Mouse (Mus musculus): Measurements from ENCODE around the gene 4931400O07Rik. TPM values are rescaled to one million over a fixed set of nuclear protein-coding genes. Genes with fewer than 3 reads are reported as not detected.

4931400O07Rik gene
- total RNA-seq (2014; rRNA removed) (not detected in 2 replicates), polyA plus RNA-seq (2015; fragmentation: Nextera tagmentation; extraction: Ambion mirVana) (not detected in 2 replicates)

GRCm38 (mm10) chrX:62467691-62468090 lies at the start of gene 4931400O07Rik:
4931400O07Rik (plus strand) TSS chrX:62467991.
- H3K4me1 ChIP-seq (ENCODE audit: insufficient read depth) = no peaks in the 10 kb centered on the region
- no peaks in the 10 kb centered on the region for H3K36me3 ChIP-seq (ENCODE audit: insufficient read depth)
- no peak for TF ChIP-seq CTCF (IDR thresholded peaks at IDR 0.05; ENCODE audit: low read depth)
- DNase-seq (no peak), ATAC-seq (no peak)
- no peaks in the 10 kb centered on the region for H3K9me3 ChIP-seq (ENCODE audit: low read length)
- no peak within 1 kb of the TSS for H3K27ac ChIP-seq (ENCODE audit: low read depth, low read length)
- no peak within 1 kb of the TSS for H3K4me3 ChIP-seq (ENCODE audit: low read depth, low read length)
- WGBS = 92% methylated on average over 2 of the region's 2 CpGs
- no peak within 1 kb of the TSS for H3K9ac ChIP-seq
- H3K27me3 ChIP-seq (ENCODE audit: insufficient read depth, low read length) = no peaks in the 10 kb centered on the region
- no peak within 1 kb of the TSS for H3K4me2 ChIP-seq (ENCODE audit: low read depth)

Other genes starting within 250 kb of the 4931400O07Rik start
- not detected in 2 replicates for gene 4933402E13Rik, start 184.5 kb upstream of the 4931400O07Rik start, total RNA-seq (2014; rRNA removed)
- gene 4933402E13Rik, start 184.5 kb upstream of the 4931400O07Rik start, polyA plus RNA-seq (2015; fragmentation: Nextera tagmentation; extraction: Ambion mirVana) = not detected in 2 replicates